Mouse (Mus musculus): Measurements from ENCODE around the gene Pde4d. TPM values are rescaled to one million over a fixed set of nuclear protein-coding genes. Genes with fewer than 3 reads are reported as not detected.

The Pde4d gene
- polyA plus RNA-seq, 1 experiment from 2014 or later = 13.0 TPM

GRCm38 (mm10) chr13:109883636-109884035 is 1433.9 kb downstream of the Pde4d start:
- no peak for TF ChIP-seq EP300 (optimal IDR thresholded peaks at IDR 0.05)
- TF ChIP-seq CTCF (IDR thresholded peaks at IDR 0.05; ENCODE audit: low read depth) = no peak
- Histone ChIP-seq H3K4me3 (ENCODE audit: low read depth, low read length) (no peak overlapping the region), H3K36me3 (ENCODE audit: control insufficient read depth, insufficient read depth, low read length) (no peaks in the 10 kb centered on the region), H3K4me1 (replicated peaks; ENCODE audit: control insufficient read depth, insufficient read depth) (no peaks in the 10 kb centered on the region), H3K27ac (replicated peaks) (no peak overlapping the region), H3K27me3 (ENCODE audit: control insufficient read depth, insufficient read depth, low read length) (no peaks in the 10 kb centered on the region), H3K9ac (ENCODE audit: low read length) (no peak overlapping the region), H3K9me3 (ENCODE audit: control insufficient read depth, low read length) (no peaks in the 10 kb centered on the region), H3K4me2 (replicated peaks; ENCODE audit: low read depth) (no peak overlapping the region)
- ATAC-seq (ENCODE audit: low FRiP score, low TSS enrichment) = no peak
- no peak for DNase-seq (ENCODE audit: low spot score)
- WGBS = 54% methylated on average over 5 of the region's 5 CpGs

DNA sequence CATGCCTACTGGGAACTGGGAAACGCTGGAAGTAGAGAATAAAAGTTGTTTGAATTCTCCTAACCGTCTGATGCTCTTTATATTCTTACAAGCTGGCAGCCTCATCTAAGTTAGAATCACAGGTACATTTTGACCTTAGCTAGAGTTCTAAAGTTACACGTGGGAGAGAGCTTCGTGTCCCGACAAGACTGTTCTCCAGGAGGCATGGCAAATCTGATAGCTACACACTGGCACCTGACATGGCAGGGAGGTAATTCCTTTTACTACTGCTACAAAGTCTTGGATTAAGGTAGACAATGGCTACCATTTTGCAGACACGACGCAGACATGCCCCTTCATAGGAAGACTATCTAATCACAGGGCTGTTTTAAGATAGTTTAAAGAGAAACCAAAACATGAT is 1435.1 kb downstream of the Pde4d start:
- WGBS = 77% methylated on average over 7 of the region's 7 CpGs
- Histone ChIP-seq H3K9ac (ENCODE audit: low read length) (no peak overlapping the region), H3K4me3 (ENCODE audit: low read depth, low read length) (no peak overlapping the region), H3K4me2 (replicated peaks; ENCODE audit: low read depth) (no peak overlapping the region), H3K36me3 (ENCODE audit: control insufficient read depth, insufficient read depth, low read length) (no peaks in the 10 kb centered on the region), H3K27me3 (ENCODE audit: control insufficient read depth, insufficient read depth, low read length) (no peaks in the 10 kb centered on the region), H3K4me1 (replicated peaks; ENCODE audit: control insufficient read depth, insufficient read depth) (no peaks in the 10 kb centered on the region), H3K9me3 (ENCODE audit: control insufficient read depth, low read length) (no peaks in the 10 kb centered on the region), H3K27ac (replicated peaks) (no peak overlapping the region)
- ATAC-seq (ENCODE audit: low FRiP score, low TSS enrichment) = no peak
- no peak for DNase-seq (ENCODE audit: low spot score)
- TF ChIP-seq EP300 (optimal IDR thresholded peaks at IDR 0.05) (no peak), CTCF (IDR thresholded peaks at IDR 0.05; ENCODE audit: low read depth) (no peak)

DNA sequence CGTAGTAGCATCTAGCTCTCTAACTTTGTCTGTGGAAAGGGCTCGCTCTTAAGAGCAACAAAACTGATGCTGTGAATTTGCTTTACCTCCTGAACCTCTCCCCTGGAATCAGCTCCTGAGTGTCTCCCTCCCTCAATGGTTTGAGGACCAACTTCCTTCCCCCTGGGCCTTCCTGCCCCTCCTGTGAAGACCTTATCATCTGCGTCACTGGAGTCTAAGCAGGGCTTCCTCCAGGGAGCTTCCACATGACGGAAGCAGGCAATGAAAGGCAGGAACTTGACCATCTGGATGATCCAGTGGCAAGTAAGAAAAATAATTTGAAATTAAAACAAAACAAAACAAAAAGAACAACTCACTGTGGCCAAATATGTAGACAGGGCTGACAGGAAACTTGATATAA is 1438.5 kb downstream of the Pde4d start:
- no peaks in the 10 kb centered on the region for H3K9me3 ChIP-seq (ENCODE audit: control insufficient read depth, low read length)
- 89% methylated on average over 4 of the region's 4 CpGs for WGBS
- H3K4me3 ChIP-seq (ENCODE audit: low read depth, low read length) = no peak overlapping the region
- H3K27me3 ChIP-seq (ENCODE audit: control insufficient read depth, insufficient read depth, low read length) = no peaks in the 10 kb centered on the region
- ATAC-seq (ENCODE audit: low FRiP score, low TSS enrichment) = no peak
- H3K27ac ChIP-seq (replicated peaks) = no peak overlapping the region
- H3K9ac ChIP-seq (ENCODE audit: low read length) = no peak overlapping the region
- H3K4me2 ChIP-seq (replicated peaks; ENCODE audit: low read depth) = no peak overlapping the region
- no peak for TF ChIP-seq EP300 (optimal IDR thresholded peaks at IDR 0.05)
- TF ChIP-seq CTCF (IDR thresholded peaks at IDR 0.05; ENCODE audit: low read depth) = no peak
- no peaks in the 10 kb centered on the region for H3K36me3 ChIP-seq (ENCODE audit: control insufficient read depth, insufficient read depth, low read length)
- H3K4me1 ChIP-seq (replicated peaks; ENCODE audit: control insufficient read depth, insufficient read depth) = no peaks in the 10 kb centered on the region
- no peak for DNase-seq (ENCODE audit: low spot score)

DNA sequence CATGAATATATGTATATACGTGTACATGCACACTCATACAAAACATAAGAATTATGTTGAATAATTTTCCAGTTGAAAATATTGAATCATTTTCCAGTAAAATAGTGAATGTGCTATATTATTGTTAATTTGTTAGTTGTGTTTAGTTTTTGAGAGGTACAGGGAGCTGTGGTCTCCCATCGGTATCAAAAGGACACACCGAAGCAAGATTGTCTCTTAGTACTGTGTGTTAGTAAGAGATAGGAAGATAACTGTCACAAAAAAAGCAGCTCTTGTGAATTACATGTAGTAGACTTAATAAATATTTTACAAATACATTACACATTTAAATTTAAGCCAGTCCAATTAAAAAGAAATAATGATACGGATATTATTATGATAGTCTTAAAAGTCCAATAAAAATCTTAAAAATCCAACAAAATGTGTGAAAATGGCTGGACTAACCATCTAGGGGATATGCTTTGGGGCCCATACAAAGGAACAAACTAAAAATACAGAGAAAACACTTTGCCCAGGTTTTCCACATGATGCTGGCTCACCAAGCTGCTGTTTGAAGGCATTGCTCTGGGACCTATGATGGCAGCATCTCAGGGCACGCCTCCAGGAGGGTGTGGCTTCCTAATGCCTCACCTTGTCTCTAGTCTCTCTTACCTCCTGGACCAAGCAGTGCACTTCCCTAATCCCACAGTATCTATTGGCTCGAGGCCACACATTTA is 1441.6 kb downstream of the Pde4d start:
- H3K9ac ChIP-seq (ENCODE audit: low read length) = no peak overlapping the region
- WGBS = 75% methylated on average over 6 of the region's 6 CpGs
- no peak overlapping the region for H3K4me2 ChIP-seq (replicated peaks; ENCODE audit: low read depth)
- H3K4me3 ChIP-seq (ENCODE audit: low read depth, low read length) = no peak overlapping the region
- H3K9me3 ChIP-seq (ENCODE audit: control insufficient read depth, low read length) = no peaks in the 10 kb centered on the region
- no peak for ATAC-seq (ENCODE audit: low FRiP score, low TSS enrichment)
- H3K4me1 ChIP-seq (replicated peaks; ENCODE audit: control insufficient read depth, insufficient read depth) = no peaks in the 10 kb centered on the region
- no peak for DNase-seq (ENCODE audit: low spot score)
- no peak overlapping the region for H3K27ac ChIP-seq (replicated peaks)
- TF ChIP-seq EP300 (optimal IDR thresholded peaks at IDR 0.05) (no peak), CTCF (IDR thresholded peaks at IDR 0.05; ENCODE audit: low read depth) (no peak)
- H3K36me3 ChIP-seq (ENCODE audit: control insufficient read depth, insufficient read depth, low read length) = no peaks in the 10 kb centered on the region
- H3K27me3 ChIP-seq (ENCODE audit: control insufficient read depth, insufficient read depth, low read length) = no peaks in the 10 kb centered on the region

DNA sequence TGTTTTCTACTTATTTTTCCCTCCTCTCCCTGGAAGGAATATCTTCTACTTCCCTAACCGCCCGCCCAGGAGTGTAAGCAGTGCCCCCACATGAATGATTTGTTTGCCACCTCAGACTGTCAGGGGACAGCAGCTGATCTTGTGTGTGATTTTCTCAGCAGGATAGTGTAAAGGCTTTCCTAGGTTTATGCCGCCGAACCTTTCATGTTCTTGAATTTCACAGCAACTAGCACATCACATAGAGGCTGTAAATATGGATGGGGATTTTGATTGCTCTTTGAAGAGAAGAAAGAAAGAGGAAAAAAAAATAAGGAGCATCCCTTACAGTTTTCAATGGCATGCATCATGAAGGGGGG is 1442.1 kb downstream of the Pde4d start:
- Histone ChIP-seq H3K9me3 (ENCODE audit: control insufficient read depth, low read length) (no peaks in the 10 kb centered on the region), H3K27ac (replicated peaks) (no peak overlapping the region), H3K4me3 (ENCODE audit: low read depth, low read length) (no peak overlapping the region), H3K9ac (ENCODE audit: low read length) (no peak overlapping the region), H3K27me3 (ENCODE audit: control insufficient read depth, insufficient read depth, low read length) (no peaks in the 10 kb centered on the region), H3K4me2 (replicated peaks; ENCODE audit: low read depth) (no peak overlapping the region), H3K36me3 (ENCODE audit: control insufficient read depth, insufficient read depth, low read length) (no peaks in the 10 kb centered on the region), H3K4me1 (replicated peaks; ENCODE audit: control insufficient read depth, insufficient read depth) (no peaks in the 10 kb centered on the region)
- 67% methylated on average over 4 of the region's 4 CpGs for WGBS
- TF ChIP-seq EP300 (optimal IDR thresholded peaks at IDR 0.05) = no peak
- ATAC-seq (ENCODE audit: low FRiP score, low TSS enrichment) (no peak), DNase-seq (ENCODE audit: low spot score) (no peak)

- Histone ChIP-seq H3K9ac (ENCODE audit: low read length) (no peak overlapping the region), H3K4me2 (replicated peaks; ENCODE audit: low read depth) (no peak overlapping the region), H3K4me1 (replicated peaks; ENCODE audit: control insufficient read depth, insufficient read depth) (no peaks in the 10 kb centered on the region), H3K27me3 (ENCODE audit: control insufficient read depth, insufficient read depth, low read length) (no peaks in the 10 kb centered on the region), H3K27ac (replicated peaks) (no peak overlapping the region), H3K9me3 (ENCODE audit: control insufficient read depth, low read length) (no peaks in the 10 kb centered on the region), H3K4me3 (ENCODE audit: low read depth, low read length) (no peak overlapping the region), H3K36me3 (ENCODE audit: control insufficient read depth, insufficient read depth, low read length) (no peaks in the 10 kb centered on the region)
- ATAC-seq (ENCODE audit: low FRiP score, low TSS enrichment) (no peak), DNase-seq (ENCODE audit: low spot score) (no peak)
- TF ChIP-seq EP300 (optimal IDR thresholded peaks at IDR 0.05) = no peak
- peak; percentile 36 for TF ChIP-seq CTCF (IDR thresholded peaks at IDR 0.05; ENCODE audit: low read depth)
- 61% methylated on average over 14 of the region's 14 CpGs for WGBS
Measured at GRCm38 (mm10) chr13:109899442-109900428, 1450.0 kb downstream of the Pde4d start.

Data from stomach, postnatal 0 days (tissue).